7 mouse cellular contexts compared by ENCODE assay signal in genomic region chr17:25791320-25791842, GRCm38 (mm10). TPM values are rescaled to one million over a fixed set of nuclear protein-coding genes. Genes with fewer than 3 reads are reported as not detected.
DNase-seq lines count a peak whose midpoint lies in the region; ATAC-seq and TF ChIP-seq lines count a peak whose summit lies in the region.

No protein-coding gene starts in this region.

- H3K4me2 ChIP-seq in lung, embryonic 15.5 days = peak overlapping the region; percentile 87
- H3K4me2 ChIP-seq in embryonic facial prominence, embryonic 15.5 days (replicated peaks) = peak overlapping the region; percentile 79

- ATAC-seq in lung, embryonic 15.5 days (ENCODE audit: borderline replicate concordance, extremely low read depth, low FRiP score, low TSS enrichment) = peak; percentile 16; the same call in 1 of the 2 replicates
- ATAC-seq in embryonic facial prominence, embryonic 15.5 days (ENCODE audit: insufficient number of reproducible peaks, low FRiP score, low TSS enrichment, low read depth) = no peak

- no peak for TF ChIP-seq POLR2A in olfactory bulb, adult 2 months (IDR thresholded peaks at IDR 0.05; ENCODE audit: insufficient read depth, low read depth, low read length)

- H3K27me3 ChIP-seq in lung, embryonic 15.5 days = no peaks in the 10 kb centered on the region
- no peaks in the 10 kb centered on the region for H3K27me3 ChIP-seq in embryonic facial prominence, embryonic 15.5 days
- no peaks in the 10 kb centered on the region for H3K27me3 ChIP-seq in limb, embryonic 10.5 days (ENCODE audit: low read depth, poor library complexity, severe bottlenecking)

- peak overlapping the region; percentile 99 for H3K27ac ChIP-seq in lung, embryonic 15.5 days
- peak overlapping the region; percentile 96 for H3K27ac ChIP-seq in embryonic facial prominence, embryonic 15.5 days (replicated peaks)
- H3K27ac ChIP-seq in limb, embryonic 10.5 days = peak overlapping the region; percentile 91
- peak overlapping the region; percentile 98; the same call in 1 of the 2 replicates for H3K27ac ChIP-seq in olfactory bulb, adult 2 months (ENCODE audit: insufficient read depth, low read depth, low read length)

- peak overlapping the region; percentile 82 for H3K9ac ChIP-seq in lung, embryonic 15.5 days
- H3K9ac ChIP-seq in embryonic facial prominence, embryonic 15.5 days = peak overlapping the region; percentile 75

- no peak for DNase-seq in lung, postnatal 14 days
- DNase-seq in limb, embryonic 10.5 days (ENCODE audit: low spot score) = peak; percentile 52
- DNase-seq in ovary, postnatal 10 days (ENCODE audit: low spot score) = no peak
- no peak for DNase-seq in left cerebral cortex, adult 18-20 months (ENCODE audit: low spot score in 2 of 2)

- peaks cover 49% of the 10 kb centered on the region for H3K4me1 ChIP-seq in lung, embryonic 15.5 days
- H3K4me1 ChIP-seq in embryonic facial prominence, embryonic 15.5 days = peaks cover 39% of the 10 kb centered on the region
- H3K4me1 ChIP-seq in limb, embryonic 10.5 days = peaks cover 58% of the 10 kb centered on the region
- peaks cover 37% of the 10 kb centered on the region for H3K4me1 ChIP-seq in olfactory bulb, adult 2 months (ENCODE audit: control insufficient read depth, insufficient read depth, low read length)

- H3K4me3 ChIP-seq in lung, embryonic 15.5 days = peak overlapping the region; percentile 88
- peak overlapping the region; percentile 79 for H3K4me3 ChIP-seq in embryonic facial prominence, embryonic 15.5 days (replicated peaks)
- peak overlapping the region; percentile 74 for H3K4me3 ChIP-seq in limb, embryonic 10.5 days
- H3K4me3 ChIP-seq in olfactory bulb, adult 2 months (ENCODE audit: insufficient read depth, low read depth, low read length) = peak overlapping the region; percentile 84

- peaks cover 20% of the 10 kb centered on the region for H3K36me3 ChIP-seq in lung, embryonic 15.5 days
- peaks cover 19% of the 10 kb centered on the region for H3K36me3 ChIP-seq in embryonic facial prominence, embryonic 15.5 days
- H3K36me3 ChIP-seq in limb, embryonic 10.5 days = peaks cover 58% of the 10 kb centered on the region

- WGBS in lung, embryonic 15.5 days = 22% methylated on average over 19 of the region's 19 CpGs
- WGBS in embryonic facial prominence, embryonic 15.5 days = 18% methylated on average over 19 of the region's 19 CpGs
- WGBS in limb, embryonic 10.5 days = 32% methylated on average over 19 of the region's 19 CpGs
- WGBS in olfactory bulb, adult 2 months = 16% methylated on average over 19 of the region's 19 CpGs

- H3K9me3 ChIP-seq in lung, embryonic 15.5 days = no peaks in the 10 kb centered on the region
- H3K9me3 ChIP-seq in embryonic facial prominence, embryonic 15.5 days (replicated peaks) = no peaks in the 10 kb centered on the region
- H3K9me3 ChIP-seq in limb, embryonic 10.5 days (replicated peaks) = no peaks in the 10 kb centered on the region

- TF ChIP-seq CTCF in olfactory bulb, adult 2 months (IDR thresholded peaks at IDR 0.05; ENCODE audit: insufficient read depth, low read depth, low read length) = no peak

RNA-seq across cellular contexts. Expression of gene Fam173a, which starts 1.3 kb away (rescaled TPM):
- polyA plus RNA-seq in lung, embryonic 15.5 days (2015; fragmentation: Nextera tagmentation; extraction: Ambion mirVana) = 105 and 109 TPM in 2 replicates
- polyA plus RNA-seq in embryonic facial prominence, embryonic 15.5 days (2015; fragmentation: Nextera tagmentation; extraction: Ambion mirVana) = 95.7 and 99.3 TPM in 2 replicates
- 55.6 and 63.3 TPM in 2 replicates for polyA plus RNA-seq in limb, embryonic 10.5 days (2016; fragmentation: Nextera tagmentation; extraction: Ambion mirVana)
- not detected in 2 replicates for polyA plus RNA-seq in olfactory bulb, adult 2 months (2012; ENCODE audit: insufficient read depth, insufficient read length, low replicate concordance, missing spikeins)
- 10 to 100 TPM; 92.7 to 99.1 TPM for total RNA-seq in left cerebral cortex, adult 18-20 months (2021)

RNA-seq across cellular contexts. Expression of gene AC134908.4, which starts 4.1 kb away (rescaled TPM):
- polyA plus RNA-seq in lung, embryonic 15.5 days (2015; fragmentation: Nextera tagmentation; extraction: Ambion mirVana) = 0.49 TPM in 1 of 2 replicates, not detected in the other
- polyA plus RNA-seq in embryonic facial prominence, embryonic 15.5 days (2015; fragmentation: Nextera tagmentation; extraction: Ambion mirVana) = not detected in 2 replicates
- polyA plus RNA-seq in limb, embryonic 10.5 days (2016; fragmentation: Nextera tagmentation; extraction: Ambion mirVana) = 0.76 TPM in 1 of 2 replicates, not detected in the other
- not detected in 2 replicates for polyA plus RNA-seq in olfactory bulb, adult 2 months (2012; ENCODE audit: insufficient read depth, insufficient read length, low replicate concordance, missing spikeins)
- total RNA-seq in left cerebral cortex, adult 18-20 months (2021) = 1 to 10 TPM in 1 of 2 experiments, not detected in 1; 1.4 TPM

RNA-seq across cellular contexts. Expression of gene Ccdc78, which starts 5.0 kb away (rescaled TPM):
- polyA plus RNA-seq in lung, embryonic 15.5 days (2015; fragmentation: Nextera tagmentation; extraction: Ambion mirVana) = 0.70 and 0.76 TPM in 2 replicates
- 2.9 and 4.8 TPM in 2 replicates for polyA plus RNA-seq in embryonic facial prominence, embryonic 15.5 days (2015; fragmentation: Nextera tagmentation; extraction: Ambion mirVana)
- 0.44 and 0.50 TPM in 2 replicates for polyA plus RNA-seq in limb, embryonic 10.5 days (2016; fragmentation: Nextera tagmentation; extraction: Ambion mirVana)
- not detected in 2 replicates for polyA plus RNA-seq in olfactory bulb, adult 2 months (2012; ENCODE audit: insufficient read depth, insufficient read length, low replicate concordance, missing spikeins)
- total RNA-seq in left cerebral cortex, adult 18-20 months (2021) = under 1 TPM in 1 of 2 experiments, not detected in 1; 0.19 TPM

RNA-seq across cellular contexts. Expression of gene Metrn, which starts 5.6 kb away (rescaled TPM):
- polyA plus RNA-seq in lung, embryonic 15.5 days (2015; fragmentation: Nextera tagmentation; extraction: Ambion mirVana) = 56.9 and 59.8 TPM in 2 replicates
- polyA plus RNA-seq in embryonic facial prominence, embryonic 15.5 days (2015; fragmentation: Nextera tagmentation; extraction: Ambion mirVana) = 41.8 and 44.8 TPM in 2 replicates
- polyA plus RNA-seq in limb, embryonic 10.5 days (2016; fragmentation: Nextera tagmentation; extraction: Ambion mirVana) = 87.5 and 112 TPM in 2 replicates
- polyA plus RNA-seq in olfactory bulb, adult 2 months (2012; ENCODE audit: insufficient read depth, insufficient read length, low replicate concordance, missing spikeins) = not detected in 2 replicates
- total RNA-seq in left cerebral cortex, adult 18-20 months (2021) = 10 to 100 TPM; 70.9 to 78.2 TPM

RNA-seq across cellular contexts. Expression of gene Haghl, which starts 5.9 kb away (rescaled TPM):
- 58.3 and 59.9 TPM in 2 replicates for polyA plus RNA-seq in lung, embryonic 15.5 days (2015; fragmentation: Nextera tagmentation; extraction: Ambion mirVana)
- polyA plus RNA-seq in embryonic facial prominence, embryonic 15.5 days (2015; fragmentation: Nextera tagmentation; extraction: Ambion mirVana) = 62.0 and 67.2 TPM in 2 replicates
- 59.7 and 80.7 TPM in 2 replicates for polyA plus RNA-seq in limb, embryonic 10.5 days (2016; fragmentation: Nextera tagmentation; extraction: Ambion mirVana)
- not detected in 2 replicates for polyA plus RNA-seq in olfactory bulb, adult 2 months (2012; ENCODE audit: insufficient read depth, insufficient read length, low replicate concordance, missing spikeins)
- 100 to 1,000 TPM; 112 to 119 TPM for total RNA-seq in left cerebral cortex, adult 18-20 months (2021)

Comparison
In these comparisons a context has a peak if more than half of its experiments do, and no peak if none do; other contexts are left out.
1. RNA of gene Fam173a, which starts 1.3 kb away (polyA plus RNA-seq): 105 to 109 TPM in lung, embryonic 15.5 days, 95.7 to 99.3 TPM in embryonic facial prominence, embryonic 15.5 days and 55.6 to 63.3 TPM in limb, embryonic 10.5 days; not detected in olfactory bulb, adult 2 months; every median in the first group is over 10 times any median in the second.
2. Peak in every context shown above with its lines, with median percentiles within 50 percentile points of each other: H3K27ac ChIP-seq and H3K4me3 ChIP-seq.